Mouse (Mus musculus): ENCODE results near the gene Lamp1.

Gene Lamp1

GRCm38 (mm10) chr8:13163563-13163962, 4.6 kb downstream of the Lamp1 start:
- no peak for DNase-seq (ENCODE audit: low spot score in 2 of 2)

GRCm38 (mm10) chr8:13164361-13164760, 5.4 kb downstream of the Lamp1 start:
- no peak for DNase-seq (ENCODE audit: low spot score in 2 of 2)

GRCm38 (mm10) chr8:13170510-13170909, 11.5 kb downstream of the Lamp1 start:
- DNase-seq (ENCODE audit: low spot score in 2 of 2) = no peak

GRCm38 (mm10) chr8:13174305-13174704, 15.3 kb downstream of the Lamp1 start:
- no peak for DNase-seq (ENCODE audit: low spot score in 2 of 2)

- DNase-seq (ENCODE audit: low spot score in 2 of 2) = no peak
Measured at GRCm38 (mm10) chr8:13174811-13175210, 15.8 kb downstream of the Lamp1 start.

- DNase-seq (ENCODE audit: low spot score in 2 of 2) = no peak
Measured at GRCm38 (mm10) chr8:13175650-13176049, 16.7 kb downstream of the Lamp1 start.

- DNase-seq (ENCODE audit: low spot score in 2 of 2) = no peak
Measured at GRCm38 (mm10) chr8:13177173-13177852, 18.4 kb downstream of the Lamp1 start.

GRCm38 (mm10) chr8:13178137-13178536, 19.2 kb downstream of the Lamp1 start:
- DNase-seq (ENCODE audit: low spot score in 2 of 2) = no peak

GRCm38 (mm10) chr8:13179482-13179881, 20.5 kb downstream of the Lamp1 start:
- DNase-seq (ENCODE audit: low spot score in 2 of 2) = no peak

- no peak for DNase-seq (ENCODE audit: low spot score in 2 of 2)
Measured at GRCm38 (mm10) chr8:13179948-13180347, 21.0 kb downstream of the Lamp1 start.

- DNase-seq (ENCODE audit: low spot score in 2 of 2) = no peak
Measured at GRCm38 (mm10) chr8:13180408-13180807, 21.4 kb downstream of the Lamp1 start.

- DNase-seq (ENCODE audit: low spot score in 2 of 2) = no peak
Measured at GRCm38 (mm10) chr8:13180911-13181690, 22.1 kb downstream of the Lamp1 start.

GRCm38 (mm10) chr8:13181691-13181976, 22.7 kb downstream of the Lamp1 start:
- no peak for DNase-seq (ENCODE audit: low spot score in 2 of 2)

GRCm38 (mm10) chr8:13186819-13187218, 27.9 kb downstream of the Lamp1 start:
- DNase-seq (ENCODE audit: low spot score in 2 of 2) = no peak

GRCm38 (mm10) chr8:13187229-13187628, 28.3 kb downstream of the Lamp1 start:
- no peak for DNase-seq (ENCODE audit: low spot score in 2 of 2)

- DNase-seq (ENCODE audit: low spot score in 2 of 2) = no peak
Measured at GRCm38 (mm10) chr8:13187638-13188037, 28.7 kb downstream of the Lamp1 start.

- DNase-seq (ENCODE audit: low spot score in 2 of 2) = no peak
Measured at GRCm38 (mm10) chr8:13188052-13188555, 29.1 kb downstream of the Lamp1 start.

GRCm38 (mm10) chr8:13188857-13189256, 29.9 kb downstream of the Lamp1 start:
- no peak for DNase-seq (ENCODE audit: low spot score in 2 of 2)

- DNase-seq (ENCODE audit: low spot score in 2 of 2) = no peak
Measured at GRCm38 (mm10) chr8:13190235-13190634, 31.3 kb downstream of the Lamp1 start.

- no peak for DNase-seq (ENCODE audit: low spot score in 2 of 2)
Measured at GRCm38 (mm10) chr8:13194818-13195217, 35.9 kb downstream of the Lamp1 start.

GRCm38 (mm10) chr8:13197493-13197892, 38.5 kb downstream of the Lamp1 start:
- no peak for DNase-seq (ENCODE audit: low spot score in 2 of 2)

GRCm38 (mm10) chr8:13199385-13200061, 40.6 kb downstream of the Lamp1 start:
- DNase-seq (ENCODE audit: low spot score in 2 of 2) = no peak
